Mouse (Mus musculus) stomach, postnatal 0 days (tissue): ENCODE results near the gene Atp5h.

Source experiments
- CTCF ChIP-seq: IDR thresholded peaks from 2 replicates; pipeline ENCODE4 v1.5.1; 2016; ENCODE audit warnings: antibody characterized with exemption, low read depth, mild to moderate bottlenecking, moderate library complexity
- EP300 ChIP-seq: optimal IDR thresholded peaks from 2 replicates; pipeline ENCODE3; 2016; ENCODE audit warnings: antibody characterized with exemption

DNA sequence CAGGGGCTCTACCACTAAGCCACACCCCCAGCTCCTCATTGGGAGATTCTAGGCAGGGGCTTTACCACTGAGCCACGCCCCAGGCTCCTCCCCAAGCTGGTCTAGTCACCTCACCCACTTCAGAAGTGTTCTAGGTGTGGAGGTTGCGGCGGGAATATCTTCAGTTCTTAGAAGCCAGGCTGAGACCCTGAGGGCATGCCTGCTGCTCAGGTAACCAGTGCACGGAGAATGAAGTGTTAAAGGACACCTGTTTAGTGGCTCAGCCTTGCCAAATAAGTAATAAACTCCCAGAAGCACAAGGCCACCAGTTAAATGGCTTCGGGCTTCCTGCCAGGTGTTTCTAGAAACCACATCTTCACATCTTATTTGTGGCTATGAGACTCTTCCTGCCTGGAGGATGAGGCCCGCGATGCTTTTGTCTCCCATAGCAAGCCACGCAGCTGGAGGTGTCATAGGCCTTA lies 32.0 kb upstream of the Atp5h start:
- TF ChIP-seq CTCF: no peak
- TF ChIP-seq EP300: no peak
